Mouse (Mus musculus): ENCODE measurements around the gene Pramel6. TPM values are rescaled to one million over a fixed set of nuclear protein-coding genes. Genes with fewer than 3 reads are reported as not detected.

Gene Pramel6
- not detected for total RNA-seq (2023)

GRCm38 (mm10) chr2:87506265-87506664 is at the start of gene Pramel6:
Pramel6 (plus strand) TSS chr2:87506565.

DNA sequence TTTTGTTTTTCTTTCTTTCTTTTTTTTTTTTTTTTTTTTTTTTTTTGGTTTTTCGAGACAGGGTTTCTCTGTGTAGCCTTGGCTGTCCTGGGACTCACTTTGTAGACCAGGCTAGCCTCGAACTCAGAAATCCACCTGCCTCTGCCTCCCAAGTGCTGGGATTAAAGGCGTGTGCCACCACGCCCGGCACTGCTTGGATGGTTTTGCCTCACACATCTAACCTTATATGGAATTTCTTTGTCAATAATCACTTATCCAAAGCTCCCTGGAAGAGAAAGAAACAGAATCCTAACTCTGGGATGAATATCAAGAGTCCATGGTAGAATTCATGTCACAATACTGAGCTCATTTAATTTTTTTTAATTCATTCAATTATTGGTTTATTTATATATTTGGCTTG is 9.4 kb upstream of the Pramel6 start, which contains the start of gene Pramel7:
Pramel7 (minus strand) TSS at position 101 of the 400 bp plus-strand sequence.

GRCm38 (mm10) chr2:87531496-87531895 is 25.1 kb downstream of the Pramel6 start, which contains the start of gene Olfr153:
Olfr153 (plus strand) TSS chr2:87531796.

DNA sequence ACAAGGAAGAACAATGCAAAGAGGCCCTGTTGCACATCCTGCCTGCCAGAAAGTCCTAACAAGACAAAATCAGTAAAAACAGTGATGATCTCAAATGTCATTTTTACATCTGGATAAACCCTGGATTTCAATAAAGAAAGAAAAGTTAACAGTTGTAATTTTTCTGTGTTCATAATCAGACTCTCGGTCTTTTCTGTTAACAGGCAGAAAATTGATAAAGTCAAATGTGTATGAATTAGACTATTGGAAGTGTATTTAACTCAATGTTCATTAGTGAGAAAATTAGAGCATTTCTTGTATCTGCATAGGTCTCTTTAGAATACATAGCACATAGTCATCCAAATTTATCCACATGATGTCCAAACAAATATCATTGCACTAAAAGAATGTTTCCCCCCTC is 39.1 kb downstream of the Pramel6 start, which contains the start of gene Olfr1128:
Olfr1128 (minus strand) TSS at position 101 of the 400 bp plus-strand sequence.

Other genes with a start within 250 kb of the Pramel6 start
- gene Olfr1116, start 239.0 kb upstream of the Pramel6 start, total RNA-seq (2023) = not detected
- not detected for gene Olfr1118, start 199.0 kb upstream of the Pramel6 start, total RNA-seq (2023)
- gene Olfr1120, start 151.8 kb upstream of the Pramel6 start, total RNA-seq (2023) = not detected
- gene Olfr1121, start 136.7 kb upstream of the Pramel6 start, total RNA-seq (2023) = not detected
- under 1 TPM in 1 of 2 experiments, not detected in 1; 0.29 TPM for gene Olfr1122, start 120.7 kb upstream of the Pramel6 start, total RNA-seq (2023)
- gene Olfr1123, start 89.9 kb upstream of the Pramel6 start, total RNA-seq (2023) = not detected
- gene Olfr1124, start 76.3 kb upstream of the Pramel6 start, total RNA-seq (2023) = not detected
- gene Olfr1126, start 52.6 kb upstream of the Pramel6 start, total RNA-seq (2023) = not detected
- gene Pramel7, start 9.5 kb upstream of the Pramel6 start, total RNA-seq (2023) = not detected
- gene Olfr153, start 25.2 kb downstream of the Pramel6 start, total RNA-seq (2023) = not detected
- not detected for gene Olfr1128, start 39.0 kb downstream of the Pramel6 start, total RNA-seq (2023)
- not detected for gene Olfr1129, start 67.3 kb downstream of the Pramel6 start, total RNA-seq (2023)
- not detected for gene Olfr1130, start 99.6 kb downstream of the Pramel6 start, total RNA-seq (2023)
- gene Olfr1131, start 120.5 kb downstream of the Pramel6 start, total RNA-seq (2023) = not detected
- not detected for gene Olfr1132, start 131.0 kb downstream of the Pramel6 start, total RNA-seq (2023)
- not detected for gene Olfr1133, start 140.8 kb downstream of the Pramel6 start, total RNA-seq (2023)
- not detected for gene Olfr1134, start 151.9 kb downstream of the Pramel6 start, total RNA-seq (2023)
- not detected for gene Olfr1135, start 167.1 kb downstream of the Pramel6 start, total RNA-seq (2023)
- not detected for gene Olfr1136, start 187.4 kb downstream of the Pramel6 start, total RNA-seq (2023)
- not detected for gene Olfr1137, start 206.6 kb downstream of the Pramel6 start, total RNA-seq (2023)
- gene Olfr1138, start 233.4 kb downstream of the Pramel6 start, total RNA-seq (2023) = not detected
- gene Olfr1140, start 237.2 kb downstream of the Pramel6 start, total RNA-seq (2023) = not detected
- not detected for gene Olfr1141, start 247.4 kb downstream of the Pramel6 start, total RNA-seq (2023)